Mouse (Mus musculus): ENCODE measurements at regions not wholly inside any gene's neighbourhood (a gene's known extent, or its start where the extent isn't known, plus 50 kb on each side); places are given as distances from the start of the nearest gene placed in this dataset.

DNA sequence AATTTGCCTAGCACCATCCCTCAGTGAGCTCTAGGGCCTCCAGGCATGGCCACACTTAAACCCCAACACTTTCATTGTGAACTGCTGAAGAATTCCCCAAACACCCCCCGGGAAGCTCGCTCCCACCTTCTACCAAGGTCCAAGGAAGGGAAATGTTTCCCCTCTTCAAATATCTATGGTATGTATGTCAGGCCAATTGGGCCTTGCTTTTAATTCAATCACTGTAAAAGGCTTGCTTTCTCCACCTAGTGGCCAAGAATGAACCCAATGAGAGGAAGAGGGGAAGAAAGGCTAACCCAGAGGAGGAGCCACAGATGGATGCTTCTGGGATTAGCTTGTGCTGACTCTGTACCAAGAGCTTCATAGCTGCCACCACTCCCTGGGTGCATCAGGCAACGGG is 336.3 kb upstream of the Tgfbr2 start:
- no peak for ATAC-seq (replicated peaks; ENCODE audit: poor library complexity)

DNA sequence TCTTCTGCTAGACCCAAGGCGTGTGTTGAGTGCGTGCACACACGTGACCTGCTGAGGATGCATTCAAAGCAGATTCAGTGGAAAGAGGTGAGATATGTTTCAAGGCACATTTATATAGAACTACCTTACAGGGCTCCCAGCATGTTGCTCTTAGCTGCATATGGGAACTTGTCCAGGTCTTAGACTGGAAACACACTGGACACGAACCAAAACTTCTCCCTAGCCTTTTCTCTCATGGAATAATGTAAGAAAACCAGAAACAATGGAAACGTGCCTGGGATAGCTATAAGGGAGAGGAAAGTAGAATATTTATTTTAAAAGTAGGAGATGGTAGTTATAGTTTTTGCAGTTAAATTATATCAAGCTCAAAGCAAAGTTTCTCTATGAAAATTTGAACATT is 332.6 kb upstream of the Tgfbr2 start:
- no peak for ATAC-seq (replicated peaks; ENCODE audit: poor library complexity)

DNA sequence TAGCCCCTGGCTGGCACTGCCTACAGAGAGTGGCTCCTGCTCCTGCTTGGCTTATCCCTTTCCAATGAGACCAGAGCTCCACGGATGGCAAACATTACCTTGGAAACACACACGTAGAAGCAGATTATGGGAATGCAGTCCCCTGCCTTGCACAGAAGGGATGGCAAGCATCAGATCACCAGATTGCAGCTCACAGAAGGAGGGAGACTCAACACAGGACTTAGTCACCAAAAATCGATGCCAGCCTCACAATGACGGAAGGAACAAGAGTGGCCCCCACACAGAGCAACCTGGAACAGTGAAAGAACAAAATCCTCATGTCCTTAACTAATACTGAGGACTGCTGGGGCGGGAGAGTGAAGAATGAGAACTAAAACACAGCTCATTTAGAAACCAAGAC is 327.7 kb upstream of the Tgfbr2 start:
- ATAC-seq (replicated peaks; ENCODE audit: poor library complexity): no peak

DNA sequence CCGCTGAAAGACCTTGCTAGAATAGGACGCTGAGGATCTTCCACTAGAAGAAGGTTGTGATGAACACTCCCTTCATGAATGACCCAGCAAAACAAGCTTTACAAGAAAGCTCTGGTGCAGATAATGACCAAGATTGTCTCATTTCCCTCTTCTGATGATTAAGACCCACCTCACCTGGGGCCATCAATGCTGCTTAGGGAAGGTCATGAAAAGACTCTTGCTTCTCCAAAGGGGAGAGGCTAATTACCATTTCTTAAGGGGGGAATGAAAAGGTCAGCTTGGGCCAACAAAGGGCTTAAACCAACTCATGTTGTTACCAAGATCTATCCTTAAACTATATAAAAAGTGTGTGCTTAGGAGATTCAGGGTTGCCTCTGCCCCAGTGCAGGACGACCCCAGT is 325.8 kb upstream of the Tgfbr2 start:
- ATAC-seq (replicated peaks; ENCODE audit: poor library complexity): no peak

DNA sequence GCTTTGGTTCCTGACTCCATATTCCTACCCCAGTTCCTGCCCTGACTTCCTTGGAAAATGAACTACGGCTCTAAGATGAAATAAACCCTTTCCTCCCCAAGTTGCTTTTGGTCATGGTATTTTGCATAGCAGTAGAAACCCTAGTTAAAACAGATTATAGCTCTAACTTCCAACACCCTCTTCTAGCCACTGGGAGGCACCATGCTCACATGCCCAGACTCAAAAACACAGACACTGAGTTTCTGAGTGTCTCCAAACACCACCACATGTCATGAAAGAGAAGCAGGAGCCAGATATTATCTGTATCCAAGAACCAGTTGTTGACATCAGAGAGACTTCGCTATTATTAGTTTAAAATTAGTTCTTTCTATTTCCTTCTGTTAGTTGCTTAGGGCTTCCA is 316.1 kb upstream of the Tgfbr2 start:
- ATAC-seq (replicated peaks; ENCODE audit: poor library complexity): peak; percentile 44; the same call in 1 of the 2 replicates

DNA sequence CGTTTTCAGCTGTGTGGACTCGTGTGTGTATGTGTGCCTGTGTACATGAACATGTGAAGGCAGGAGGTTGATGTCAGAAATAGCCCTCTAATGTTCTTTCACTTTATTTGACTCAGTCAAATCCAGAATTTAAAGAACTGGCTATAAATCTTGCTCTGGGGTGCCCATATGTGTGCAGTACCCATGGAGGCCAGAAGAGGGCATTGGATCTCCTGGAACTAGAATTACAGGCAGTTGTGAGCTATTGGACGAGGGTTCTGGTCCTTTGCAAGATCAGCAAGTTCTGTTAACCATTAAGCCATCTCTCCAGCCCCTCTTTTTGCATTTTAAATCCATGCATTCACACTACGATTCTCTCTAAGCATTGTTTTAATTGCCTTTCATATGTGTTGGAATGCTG is 314.6 kb upstream of the Tgfbr2 start:
- peak; percentile 64; the same call in 1 of the 2 replicates for ATAC-seq (replicated peaks; ENCODE audit: poor library complexity)

DNA sequence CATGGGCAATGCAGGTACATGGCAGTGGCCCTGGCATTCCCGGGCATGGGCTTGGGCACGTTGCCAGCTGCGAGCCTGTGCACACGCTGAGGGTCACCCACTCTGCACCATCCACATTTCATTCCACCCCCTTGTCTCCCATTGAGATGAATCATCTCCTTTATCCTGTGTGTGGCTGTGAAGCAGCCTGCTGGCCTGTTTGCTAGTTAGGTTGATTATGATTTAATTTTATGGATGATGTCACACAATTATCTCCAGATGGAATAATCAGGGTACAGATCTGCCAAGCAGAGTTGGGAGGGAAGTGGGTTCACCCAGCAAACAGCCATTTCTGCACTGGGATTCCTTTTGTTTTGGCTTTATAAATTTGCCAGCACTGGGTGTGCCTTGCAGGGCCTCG is 314.1 kb upstream of the Tgfbr2 start:
- no peak for ATAC-seq (replicated peaks; ENCODE audit: poor library complexity)

DNA sequence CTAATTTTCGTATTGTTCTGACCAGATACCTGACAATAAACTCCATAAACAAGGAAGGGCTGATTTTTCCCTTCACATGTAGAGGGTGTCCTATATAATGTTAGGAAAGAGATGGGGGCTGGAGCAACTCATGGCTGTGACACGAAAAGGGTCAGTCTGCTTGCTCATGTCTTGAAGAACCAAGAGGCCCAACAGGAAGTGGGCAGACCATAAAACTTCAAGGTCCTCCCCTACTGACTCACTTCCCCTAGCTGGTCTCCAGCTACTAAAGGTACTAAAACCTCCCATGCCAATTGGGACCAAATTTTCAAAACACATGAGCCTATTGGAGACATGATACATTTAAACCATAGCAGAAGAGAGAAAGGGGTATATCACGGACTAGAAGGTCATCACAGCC is 302.1 kb upstream of the Tgfbr2 start:
- peak; percentile 73 for ATAC-seq (replicated peaks; ENCODE audit: poor library complexity)

DNA sequence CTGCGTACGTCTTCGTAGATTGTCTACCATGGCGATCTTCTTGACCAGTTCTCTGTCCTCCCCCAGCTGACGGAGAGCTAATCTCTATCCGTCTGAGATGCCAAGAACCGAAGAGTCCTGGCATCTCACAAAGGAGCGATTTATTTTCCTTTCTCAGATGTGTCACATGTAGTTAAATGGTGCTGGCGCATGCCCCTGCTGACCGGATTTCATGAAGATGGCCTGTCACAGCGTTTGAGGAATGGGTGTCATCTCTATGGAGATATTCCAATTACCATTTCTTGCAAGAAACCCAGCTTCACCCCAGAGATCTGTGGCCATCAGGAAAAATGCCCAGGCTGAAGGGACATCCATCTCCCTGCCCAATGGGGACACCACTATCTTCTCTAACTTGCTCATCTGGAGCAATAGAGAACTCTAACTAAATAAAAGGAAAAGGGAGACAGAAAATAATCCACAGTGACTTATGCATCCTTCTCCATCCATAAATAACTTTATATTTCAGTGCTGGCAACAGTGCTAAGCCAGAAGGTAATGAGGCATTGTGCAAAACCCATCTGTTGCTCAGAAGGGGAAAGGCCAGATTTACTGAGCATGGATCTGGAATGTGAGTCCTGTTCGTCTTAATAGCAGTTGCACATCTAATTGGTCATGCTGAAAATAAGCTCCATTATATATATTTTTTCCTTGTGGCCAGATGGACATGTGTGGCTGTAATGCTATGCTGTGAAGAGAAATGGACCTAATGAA is 300.2 kb upstream of the Tgfbr2 start:
- ATAC-seq (replicated peaks; ENCODE audit: poor library complexity): no peak

DNA sequence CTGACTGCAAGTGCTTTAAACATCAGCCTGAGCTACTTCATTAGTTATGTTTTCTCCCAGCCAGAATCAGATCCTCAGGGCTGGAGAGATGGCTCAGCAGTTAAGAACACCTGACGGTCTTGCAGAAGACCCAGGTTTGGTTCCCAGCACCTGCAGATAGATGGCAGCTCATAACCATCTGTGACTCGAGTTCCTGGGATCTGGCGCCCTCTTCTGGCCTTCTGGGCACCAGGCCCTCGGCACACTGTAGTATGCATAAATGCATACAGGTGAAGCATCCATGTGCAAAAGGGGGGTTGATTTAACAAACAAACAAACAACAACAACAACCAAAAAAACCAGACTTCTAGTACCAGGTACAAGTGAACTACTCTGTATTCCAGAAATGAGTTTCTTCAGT is 297.7 kb upstream of the Tgfbr2 start:
- ATAC-seq (replicated peaks; ENCODE audit: poor library complexity): no peak; the same call in 1 of the 2 replicates

DNA sequence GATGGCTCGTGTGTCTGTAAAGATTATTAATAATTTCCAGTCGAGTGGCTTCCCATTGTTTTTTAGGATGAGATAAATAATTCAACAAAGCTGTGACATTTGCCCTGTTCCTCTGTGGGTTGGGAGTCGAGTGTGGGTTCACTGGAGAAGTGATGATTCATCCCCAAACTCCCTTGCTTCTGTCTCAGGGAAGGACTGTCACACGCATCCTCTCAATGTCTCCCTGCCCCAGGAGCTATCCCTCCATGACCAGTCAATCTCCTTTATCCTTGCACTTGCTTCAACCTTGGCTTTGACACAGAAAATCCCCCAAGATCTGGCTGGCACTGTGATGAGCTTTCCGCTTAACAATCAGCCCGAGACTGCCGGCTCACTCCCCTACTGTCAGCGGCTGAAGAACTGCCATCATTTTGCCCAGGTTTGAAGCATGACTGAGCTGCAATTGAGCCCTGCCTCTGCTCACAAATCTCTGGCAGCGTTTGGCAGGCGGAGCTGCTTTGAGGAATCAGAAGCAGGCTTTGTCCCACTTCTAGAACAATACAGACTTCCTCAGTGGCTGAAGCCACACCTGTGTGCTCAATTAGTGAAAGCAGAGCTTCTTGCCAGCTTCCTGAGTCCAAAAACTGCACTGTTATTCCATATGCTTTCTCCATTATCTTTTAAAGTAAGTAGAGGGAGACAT is 293.6 kb upstream of the Tgfbr2 start:
- ATAC-seq (replicated peaks; ENCODE audit: poor library complexity): no peak

DNA sequence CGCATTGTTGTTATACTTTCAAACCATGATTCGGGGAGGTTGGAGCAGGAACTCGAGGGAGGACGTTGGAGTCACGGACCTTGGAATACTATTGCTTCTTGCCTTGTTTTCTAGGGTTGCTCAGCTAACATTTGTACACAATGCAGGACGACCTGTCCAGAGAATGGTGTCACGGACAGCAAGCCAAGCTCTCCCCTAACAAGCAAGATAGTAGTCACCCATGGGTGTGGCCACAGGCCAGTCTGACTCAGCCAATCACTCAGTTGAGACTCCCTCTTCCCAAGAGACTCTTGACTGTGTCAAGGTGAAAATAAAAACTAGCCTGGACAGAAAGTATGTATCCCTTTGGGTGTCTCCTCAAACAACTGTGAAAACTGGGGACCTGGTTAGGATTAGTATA is 291.2 kb upstream of the Tgfbr2 start:
- ATAC-seq (replicated peaks; ENCODE audit: poor library complexity): no peak

DNA sequence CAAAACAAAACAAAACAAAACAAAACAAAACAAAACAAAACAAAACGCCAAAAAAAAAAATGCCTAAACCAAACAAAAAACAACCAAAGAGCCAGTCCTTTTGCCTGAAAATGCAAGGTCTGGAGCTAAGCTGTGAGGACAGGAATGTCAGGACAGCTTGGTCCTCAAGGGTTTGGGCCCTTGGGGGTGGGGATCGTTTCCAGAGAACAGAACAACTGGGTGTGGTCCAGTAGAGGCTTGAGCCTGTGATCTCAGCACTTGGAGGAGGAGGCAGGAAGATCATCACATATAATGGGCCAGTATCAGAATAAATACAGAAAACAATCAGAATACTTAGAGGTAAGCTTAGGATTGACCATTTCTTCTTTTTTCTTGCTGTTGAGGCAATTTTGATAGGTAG is 289.5 kb upstream of the Tgfbr2 start:
- no peak for ATAC-seq (replicated peaks; ENCODE audit: poor library complexity)

DNA sequence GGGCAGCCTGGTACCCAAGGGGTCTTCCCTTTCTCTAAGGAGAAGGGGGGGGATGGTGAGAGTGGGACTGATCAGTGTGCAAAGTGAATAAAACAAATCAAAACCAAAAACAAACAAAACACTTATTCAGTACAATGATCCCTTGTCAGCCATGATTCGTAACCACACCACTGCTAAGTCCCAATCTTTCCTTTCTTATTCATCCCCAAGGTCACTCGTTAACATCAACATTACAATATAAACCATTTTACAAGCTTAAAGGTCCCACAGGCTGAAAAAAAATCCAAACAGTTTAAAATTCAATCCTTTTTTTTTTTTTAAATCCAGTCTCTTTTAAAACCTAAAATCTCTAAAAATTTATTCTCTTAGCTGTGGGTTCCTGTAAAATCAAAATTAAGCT is 287.1 kb upstream of the Tgfbr2 start:
- no peak for ATAC-seq (replicated peaks; ENCODE audit: poor library complexity)

DNA sequence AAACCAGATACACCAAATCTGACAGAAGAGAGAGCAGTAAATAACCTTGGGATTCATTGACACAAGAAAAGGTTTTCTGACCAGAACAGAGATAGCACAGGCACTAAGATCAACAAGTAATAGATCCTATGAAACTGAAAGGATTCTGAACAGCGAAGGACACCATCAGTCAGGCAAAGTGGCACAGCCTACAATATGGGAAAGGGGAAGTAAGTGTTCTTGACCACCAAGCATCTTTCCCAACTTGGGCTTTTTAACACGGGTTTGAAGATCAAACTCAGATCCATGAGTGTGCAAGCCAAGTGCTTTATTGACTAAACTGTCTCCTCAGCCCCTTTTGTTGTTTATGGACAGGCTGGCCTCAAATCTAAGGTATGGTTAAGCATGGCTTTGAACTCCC is 284.9 kb upstream of the Tgfbr2 start:
- ATAC-seq (replicated peaks; ENCODE audit: poor library complexity): peak; percentile 37; the same call in 1 of the 2 replicates

DNA sequence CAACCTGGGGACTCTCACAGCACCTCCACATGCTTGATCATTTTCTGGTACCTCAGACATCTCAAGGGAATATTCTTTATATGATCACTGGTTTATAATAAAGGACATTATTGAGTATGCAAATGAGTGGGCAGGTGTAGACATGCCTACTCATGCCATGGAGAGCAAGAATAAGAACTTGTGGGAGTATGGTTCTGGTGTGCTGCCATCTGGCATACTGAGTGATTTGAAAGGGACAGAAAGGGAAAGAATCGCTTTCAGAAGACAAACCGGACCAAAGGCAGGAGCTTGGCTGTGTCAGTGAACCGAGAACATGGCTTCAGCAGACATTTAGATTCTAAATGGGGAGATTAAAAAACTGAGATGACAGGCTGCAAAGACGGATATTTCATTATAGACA is 276.9 kb upstream of the Tgfbr2 start:
- no peak for ATAC-seq (replicated peaks; ENCODE audit: poor library complexity)

DNA sequence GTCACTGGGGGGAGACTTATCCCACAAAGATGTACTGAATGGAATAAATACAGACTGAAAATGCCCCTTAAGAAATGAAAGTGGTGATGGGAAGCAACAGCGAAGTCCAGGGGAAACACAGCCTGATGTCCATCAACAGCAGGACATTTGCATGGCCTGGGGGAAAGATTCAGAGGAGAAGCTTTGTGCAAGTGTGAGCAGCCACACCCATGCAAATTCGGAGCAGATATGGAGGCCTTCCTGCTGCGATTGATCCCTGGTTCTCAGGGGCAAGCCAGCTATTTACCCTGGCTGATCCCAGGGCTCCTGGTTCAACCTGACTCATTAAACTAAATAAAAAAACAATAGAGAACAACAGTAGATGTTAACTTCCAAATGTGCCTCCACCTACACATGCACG is 275.7 kb upstream of the Tgfbr2 start:
- ATAC-seq (replicated peaks; ENCODE audit: poor library complexity): no peak

DNA sequence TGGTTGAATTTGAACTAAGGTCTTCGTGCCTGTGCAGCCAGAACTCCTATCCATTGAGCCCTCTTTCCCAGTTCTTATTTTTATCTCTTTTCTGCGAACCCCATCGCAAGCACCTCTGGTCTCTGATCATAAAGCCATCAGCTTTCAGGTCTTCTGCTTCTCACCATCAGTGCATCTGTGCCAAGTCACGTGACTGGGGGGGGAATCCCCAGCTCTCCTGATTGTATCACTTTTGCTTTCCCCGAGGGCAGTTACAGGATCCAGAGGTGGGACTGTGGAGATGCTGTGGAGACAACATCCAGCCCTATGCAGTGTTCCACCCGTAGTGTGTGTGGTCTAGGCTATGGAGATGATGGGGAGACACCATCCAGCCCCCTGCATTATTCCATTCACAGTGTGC is 272.6 kb upstream of the Tgfbr2 start:
- no peak for ATAC-seq (replicated peaks; ENCODE audit: poor library complexity)

DNA sequence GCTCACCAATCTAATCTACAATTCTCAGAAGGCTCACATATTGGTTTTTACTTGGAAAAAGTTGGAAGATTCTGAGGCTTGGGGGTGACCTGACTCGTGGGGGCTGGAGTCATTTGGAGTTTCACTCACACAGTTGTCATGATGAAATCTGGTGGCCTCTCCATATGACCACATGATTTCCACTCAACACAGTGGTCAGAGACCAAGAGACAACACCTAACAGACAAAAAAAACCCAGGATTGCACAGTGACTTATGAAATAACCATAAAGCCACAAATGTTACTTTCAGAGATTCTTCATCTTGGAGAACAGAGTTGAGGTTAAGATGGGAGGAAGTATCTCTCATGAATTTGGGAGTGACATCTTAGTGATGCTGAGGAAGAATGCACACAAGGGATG is 263.4 kb upstream of the Tgfbr2 start:
- ATAC-seq (replicated peaks; ENCODE audit: poor library complexity): peak; percentile 95

DNA sequence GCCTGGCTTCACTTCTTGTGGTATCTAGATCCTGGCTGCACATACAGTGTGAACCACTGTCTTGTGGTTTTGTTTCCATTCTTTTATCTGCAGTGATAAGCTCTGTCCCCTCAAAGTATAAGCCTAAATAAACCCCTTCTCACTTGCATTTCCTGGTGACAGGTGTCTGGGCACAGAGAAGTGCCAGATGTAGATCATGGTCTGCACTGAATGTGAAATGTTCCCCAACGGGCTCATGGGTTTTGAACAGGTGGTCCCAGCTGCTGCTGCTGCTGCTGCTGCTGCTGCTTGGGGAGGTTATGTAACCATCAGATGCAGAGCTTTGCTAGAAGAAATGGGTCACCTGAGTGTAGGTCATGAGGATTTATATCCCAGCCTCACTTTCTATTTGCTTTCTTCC is 259.3 kb upstream of the Tgfbr2 start:
- ATAC-seq (replicated peaks; ENCODE audit: poor library complexity): no peak

DNA sequence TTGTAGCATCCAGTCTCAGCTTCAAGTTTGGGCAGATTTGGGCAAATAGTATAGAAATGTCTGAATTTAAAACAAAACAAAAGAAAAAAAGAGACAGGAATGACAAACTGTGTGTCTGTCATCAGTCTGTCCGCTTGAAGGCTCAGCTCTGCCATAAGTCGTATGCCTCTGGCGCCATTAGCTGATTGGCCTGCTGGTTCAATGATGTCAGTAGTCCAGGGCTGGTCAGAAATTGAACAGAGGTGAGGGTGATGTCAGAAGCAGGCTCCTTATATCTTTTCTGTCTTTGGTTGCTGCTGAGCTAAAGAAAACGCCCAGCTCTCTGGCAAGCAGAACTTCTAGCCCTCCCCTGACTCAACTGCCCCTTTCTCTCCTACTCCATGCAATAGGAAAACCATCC is 253.9 kb upstream of the Tgfbr2 start:
- no peak for ATAC-seq (replicated peaks; ENCODE audit: poor library complexity)

DNA sequence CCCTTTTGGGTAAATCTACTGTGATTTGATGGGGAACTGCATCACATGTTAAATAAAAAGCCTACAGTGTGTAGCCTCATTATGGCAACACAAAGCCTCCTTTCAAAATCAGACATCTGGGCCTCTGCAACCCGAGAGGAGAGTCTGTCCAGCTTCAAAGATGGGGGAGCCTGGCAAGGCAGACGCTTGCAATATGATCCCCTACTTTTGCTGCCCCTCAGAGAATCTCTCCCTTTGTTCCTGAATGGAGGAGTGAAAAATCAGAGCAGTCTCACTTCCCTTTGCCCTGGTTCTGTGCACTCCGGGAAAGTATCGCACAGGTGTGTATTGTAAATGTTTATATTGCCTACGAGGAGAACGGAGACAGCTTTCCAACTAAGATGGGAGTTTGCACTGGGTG is 253.3 kb upstream of the Tgfbr2 start:
- no peak for ATAC-seq (replicated peaks; ENCODE audit: poor library complexity)

DNA sequence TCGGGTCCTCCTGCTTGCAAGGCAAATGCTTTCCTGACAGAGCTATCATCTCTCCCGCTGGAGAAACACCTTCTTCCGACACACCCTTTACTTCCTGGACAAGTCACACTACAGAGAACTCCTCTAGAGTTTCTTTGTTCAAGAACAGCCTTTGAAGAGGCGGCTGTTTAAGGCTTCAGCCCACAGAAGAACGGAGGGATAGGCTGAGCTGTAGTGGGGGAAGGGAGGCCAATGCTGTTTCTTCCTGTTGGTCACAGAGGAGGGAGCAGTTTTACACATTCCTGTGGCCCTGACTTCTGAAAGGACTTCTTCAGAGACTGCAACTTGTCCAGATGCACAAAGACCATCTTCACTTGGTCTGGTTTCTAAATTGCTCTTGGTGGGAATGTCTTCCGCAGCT is 252.1 kb upstream of the Tgfbr2 start:
- no peak for ATAC-seq (replicated peaks; ENCODE audit: poor library complexity)

Data from megakaryocyte progenitor cell, adult 5-6 weeks (primary cell).